Mouse (Mus musculus) CH12.LX (cell line): ENCODE measurements around the gene Ercc8. TPM values are rescaled to one million over a fixed set of nuclear protein-coding genes. Genes with fewer than 3 reads are reported as not detected.

ENCODE experiments used
- DNase-seq: peaks from one replicate; pipeline ENCODE4 v3.0.0-alpha.2; 2013; ENCODE audit errors: extremely low read depth
- H3K27ac ChIP-seq: 2 replicates; pipeline ENCODE4 v1.5.1; 2012; ENCODE audit warnings: low read depth, mild to moderate bottlenecking, control low read depth, moderate library complexity; ENCODE audit not compliant: insufficient read depth
- H3K27me3 ChIP-seq: replicated peaks from 2 replicates; pipeline ENCODE3; 2012; ENCODE audit warnings: inconsistent platforms
- H3K36me3 ChIP-seq, 2 experiments: replicated peaks in 1 of 2; 2 replicates each; pipeline versions ENCODE3 to v1.6.1; 2012; ENCODE audit warnings: inconsistent platforms in 1 of 2, low read length in 1 of 2, mild to moderate bottlenecking in 1 of 2, mixed read lengths in 1 of 2, moderate library complexity in 1 of 2; ENCODE audit not compliant: control insufficient read depth in 1 of 2, insufficient read depth in 1 of 2
- H3K4me1 ChIP-seq, 2 experiments: 2 replicates each; pipeline ENCODE4 v1.6.1; 2012; ENCODE audit warnings: inconsistent platforms in 1 of 2, moderate library complexity in 1 of 2; ENCODE audit not compliant: insufficient read depth in 2 of 2, control insufficient read depth in 1 of 2
- H3K4me2 ChIP-seq: 2 replicates; pipeline ENCODE4 v1.6.1; 2012; ENCODE audit warnings: low read depth, mild to moderate bottlenecking, control low read depth; ENCODE audit not compliant: poor library complexity, insufficient read depth, severe bottlenecking
- H3K4me3 ChIP-seq, 3 experiments: fragments of 150-350 bp in 1 of 3; sonication (generic) in 1 of 3; replicated peaks in 1 of 3; 2 replicates each; pipeline versions ENCODE3 to v1.5.1; 2011 to 2012; ENCODE audit warnings: low read depth in 2 of 3, low read length in 2 of 3, mild to moderate bottlenecking in 2 of 3, moderate library complexity in 2 of 3, control low read depth in 1 of 3, improper control_type of control experiment in 1 of 3, inconsistent platforms in 1 of 3, mixed read lengths in 1 of 3; ENCODE audit not compliant: poor library complexity in 1 of 3
- H3K79me2 ChIP-seq: replicated peaks from 2 replicates; pipeline ENCODE4 v1.6.1; 2012; ENCODE audit warnings: mild to moderate bottlenecking, moderate library complexity; ENCODE audit not compliant: control insufficient read depth, poor library complexity, insufficient read depth, severe bottlenecking; ENCODE audit errors: extremely low read depth
- H3K9ac ChIP-seq: 2 replicates; pipeline ENCODE4 v1.6.1; 2012; ENCODE audit warnings: low read depth, mild to moderate bottlenecking, control low read depth, moderate library complexity; ENCODE audit not compliant: insufficient read depth
- H3K9me3 ChIP-seq: replicated peaks from 2 replicates; pipeline ENCODE3; 2012; ENCODE audit warnings: low read length, inconsistent platforms, mixed read lengths
- BHLHE40 ChIP-seq: IDR thresholded peaks from 2 replicates; pipeline ENCODE4 v1.6.1; 2011; ENCODE audit warnings: mild to moderate bottlenecking, low read depth, low read length, improper control_type of control experiment
- CHD1 ChIP-seq: IDR thresholded peaks from 2 replicates; pipeline ENCODE4 v1.6.1; 2012; ENCODE audit warnings: low read depth, low read length, improper control_type of control experiment, inconsistent platforms
- CHD2 ChIP-seq: IDR thresholded peaks from 2 replicates; pipeline ENCODE4 v1.6.1; 2011; ENCODE audit warnings: low read length, improper control_type of control experiment
- CTCF ChIP-seq, 2 experiments: IDR thresholded peaks in 1 of 2; conservative IDR thresholded peaks in 1 of 2; 2 replicates each; pipeline ENCODE4 v1.5.1; 2011 to 2012; ENCODE audit warnings: low read depth in 2 of 2, low read length in 2 of 2, improper control_type of control experiment in 1 of 2, inconsistent platforms in 1 of 2, mild to moderate bottlenecking in 1 of 2, moderate library complexity in 1 of 2
- E2F4 ChIP-seq: IDR thresholded peaks from 2 replicates; pipeline ENCODE4 v1.6.1; 2011; ENCODE audit warnings: low read depth, low read length, improper control_type of control experiment; ENCODE audit not compliant: insufficient replicate concordance
- ELF1 ChIP-seq: IDR thresholded peaks from 2 replicates; pipeline ENCODE4 v1.6.1; 2014; ENCODE audit warnings: low read depth, mild to moderate bottlenecking, inconsistent platforms, low read length, improper control_type of control experiment
- ETS1 ChIP-seq: conservative IDR thresholded peaks from 2 replicates; pipeline ENCODE4 v1.6.1; 2012; ENCODE audit warnings: low read depth, mild to moderate bottlenecking, inconsistent platforms, low read length, improper control_type of control experiment, moderate library complexity
- HCFC1 ChIP-seq: IDR thresholded peaks from 2 replicates; pipeline ENCODE4 v1.6.1; 2012; ENCODE audit warnings: low read depth, mild to moderate bottlenecking, inconsistent platforms, low read length, improper control_type of control experiment
- IRF4 ChIP-seq: IDR thresholded peaks from 2 replicates; pipeline ENCODE4 v1.6.1; 2014; ENCODE audit warnings: low read depth, mild to moderate bottlenecking, inconsistent platforms, low read length, improper control_type of control experiment
- JUN ChIP-seq: IDR thresholded peaks from 2 replicates; pipeline ENCODE4 v1.6.1; 2011; ENCODE audit warnings: low read depth, mild to moderate bottlenecking, low read length, improper control_type of control experiment, moderate library complexity; ENCODE audit not compliant: insufficient read depth
- JUND ChIP-seq: conservative IDR thresholded peaks from 2 replicates; pipeline ENCODE4 v1.6.1; 2011; ENCODE audit warnings: low read depth, low read length, improper control_type of control experiment
- KAT2A ChIP-seq: IDR thresholded peaks from 2 replicates; pipeline ENCODE4 v1.6.1; 2012; ENCODE audit warnings: low read length, improper control_type of control experiment, inconsistent platforms; ENCODE audit not compliant: insufficient replicate concordance
- MAX ChIP-seq: IDR thresholded peaks from 2 replicates; pipeline ENCODE4 v1.6.1; 2011; ENCODE audit warnings: low read length, improper control_type of control experiment
- MAZ ChIP-seq: IDR thresholded peaks from 2 replicates; pipeline ENCODE4 v1.6.1; 2012; ENCODE audit warnings: low read depth, mild to moderate bottlenecking, inconsistent platforms, low read length, improper control_type of control experiment, moderate library complexity
- MXI1 ChIP-seq: IDR thresholded peaks from 2 replicates; pipeline ENCODE4 v1.6.1; 2011; ENCODE audit warnings: mild to moderate bottlenecking, low read depth, low read length, improper control_type of control experiment
- MYC ChIP-seq: IDR thresholded peaks from 2 replicates; pipeline ENCODE4 v1.6.1; 2011; ENCODE audit warnings: low read depth, mild to moderate bottlenecking, improper control_type of control experiment, low read length
- NELFE ChIP-seq: IDR thresholded peaks from 2 replicates; pipeline ENCODE4 v1.6.1; 2011; ENCODE audit warnings: low read depth, low read length, improper control_type of control experiment
- NRF1 ChIP-seq: IDR thresholded peaks from 2 replicates; pipeline ENCODE4 v1.6.1; 2014; ENCODE audit warnings: low read depth, mild to moderate bottlenecking, inconsistent platforms, low read length, improper control_type of control experiment, moderate library complexity
- PAX5 ChIP-seq: IDR thresholded peaks from 2 replicates; pipeline ENCODE4 v1.6.1; 2012; ENCODE audit warnings: low read length, inconsistent platforms, mixed read lengths
- POLR2A ChIP-seq: IDR thresholded peaks from 2 replicates; pipeline ENCODE4 v1.6.1; 2011; ENCODE audit warnings: low read depth, mild to moderate bottlenecking, improper control_type of control experiment, low read length
- POLR2AphosphoS2 ChIP-seq: IDR thresholded peaks from 2 replicates; pipeline ENCODE4 v1.6.1; 2011; ENCODE audit warnings: low read depth, low read length, improper control_type of control experiment
- RAD21 ChIP-seq: IDR thresholded peaks from 2 replicates; pipeline ENCODE4 v1.6.1; 2011; ENCODE audit warnings: low read depth, mild to moderate bottlenecking, low read length, improper control_type of control experiment, moderate library complexity
- RCOR1 ChIP-seq: conservative IDR thresholded peaks from 2 replicates; pipeline ENCODE4 v1.6.1; 2012; ENCODE audit warnings: low read depth, mild to moderate bottlenecking, inconsistent platforms, low read length, improper control_type of control experiment
- SIN3A ChIP-seq: IDR thresholded peaks from 2 replicates; pipeline ENCODE4 v1.6.1; 2012; ENCODE audit warnings: low read length, improper control_type of control experiment, inconsistent platforms
- SMC3 ChIP-seq: IDR thresholded peaks from 2 replicates; pipeline ENCODE4 v1.6.1; 2011; ENCODE audit warnings: low read depth, low read length, improper control_type of control experiment
- TBP ChIP-seq: conservative IDR thresholded peaks from 2 replicates; pipeline ENCODE4 v1.6.1; 2011; ENCODE audit warnings: low read depth, low read length, improper control_type of control experiment
- TCF12 ChIP-seq: IDR thresholded peaks from 2 replicates; pipeline ENCODE4 v1.6.1; 2014; ENCODE audit warnings: low read depth, mild to moderate bottlenecking, inconsistent platforms, low read length, improper control_type of control experiment
- UBTF ChIP-seq: IDR thresholded peaks from 2 replicates; pipeline ENCODE4 v1.6.1; 2012; ENCODE audit warnings: low read depth, mild to moderate bottlenecking, inconsistent platforms, low read length, improper control_type of control experiment, moderate library complexity
- USF1 ChIP-seq: IDR thresholded peaks from 2 replicates; pipeline ENCODE4 v1.6.1; 2014; ENCODE audit warnings: low read depth, mild to moderate bottlenecking, inconsistent platforms, low read length, improper control_type of control experiment
- USF2 ChIP-seq: conservative IDR thresholded peaks from 2 replicates; pipeline ENCODE4 v1.6.1; 2011; ENCODE audit warnings: low read depth, low read length, improper control_type of control experiment
- ZC3H11A ChIP-seq: IDR thresholded peaks from 2 replicates; pipeline ENCODE4 v1.6.1; 2012; ENCODE audit warnings: low read depth, mild to moderate bottlenecking, inconsistent platforms, low read length, improper control_type of control experiment
- ZKSCAN1 ChIP-seq: IDR thresholded peaks from 2 replicates; pipeline ENCODE4 v1.6.1; 2012; ENCODE audit warnings: low read depth, inconsistent platforms, low read length, improper control_type of control experiment, borderline replicate concordance
- ZMIZ1 ChIP-seq: IDR thresholded peaks from 2 replicates; pipeline ENCODE4 v1.6.1; 2012; ENCODE audit warnings: low read depth, mild to moderate bottlenecking, inconsistent platforms, low read length, improper control_type of control experiment
- dilution Hi-C: fragments of 300-500 bp; cut with MboI; formaldehyde crosslinking; loops from 2 replicates; pipeline ENCODE4 v1.14.3; 2020; ENCODE audit warnings: low sequenced_read_pairs; ENCODE audit not compliant: extremely low pct_unique_long_range_greater_than_20kb, extremely low pct_ligation_motif_present
- in situ Hi-C: fragments of 300-500 bp; cut with MboI; formaldehyde crosslinking; loops from 3 replicates; pipeline ENCODE4 v1.14.3; 2019; ENCODE audit warnings: low sequenced_read_pairs, low pct_ligation_motif_present, low pct_unique_long_range_greater_than_20kb, mixed read lengths
- polyA plus RNA-seq: library from polyadenylated mRNA; unstranded; fragments of >175 nt; gene quantifications from 2 replicates; pipeline ENCODE4 v1.2.1, GENCODE M21; 2012; ENCODE audit warnings: low read depth; ENCODE audit not compliant: insufficient read length
- total RNA-seq, 2 experiments: library from RNA; depleted of rRNA; stranded (reverse); fragments of 300-350 nt in 1 of 2; fragments of >200 nt in 1 of 2; gene quantifications; 2 replicates each; pipeline ENCODE4 v1.2.3; 2012 to 2014

The Ercc8 gene
- total and polyA plus RNA-seq, 3 experiments, result 20.0 to 29.4 (median 20.7) TPM

DNA sequence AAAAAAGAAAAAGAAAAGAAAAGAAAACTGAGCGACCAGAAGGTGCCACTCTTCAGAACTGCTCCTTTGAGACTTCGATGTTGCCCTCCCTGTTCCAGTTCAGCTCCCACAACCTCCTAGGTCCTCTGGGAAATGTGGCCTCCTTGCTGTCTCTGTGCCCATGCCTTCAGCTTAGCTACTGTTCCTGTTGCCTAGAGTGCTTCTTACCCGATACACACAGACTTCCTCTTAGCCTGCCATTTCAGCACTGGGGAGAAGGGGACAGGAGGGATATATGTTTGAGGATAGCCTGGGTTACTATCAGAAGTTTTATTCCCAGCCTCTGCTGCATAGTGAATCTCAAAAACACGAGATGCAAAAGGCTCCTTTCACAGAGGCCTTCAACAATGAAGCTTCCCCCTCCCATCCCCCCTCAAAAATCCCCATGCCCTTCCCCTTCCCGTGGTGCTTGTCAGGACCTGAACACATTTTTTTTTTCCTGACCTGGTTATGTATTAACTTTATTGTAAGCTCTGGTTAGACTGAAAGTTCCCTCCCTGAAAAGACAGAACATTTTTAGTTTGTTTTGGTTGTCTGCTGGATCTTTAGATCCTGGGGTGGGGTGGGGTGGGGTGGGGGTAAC lies 54.0 kb downstream of the Ercc8 start (continued):
- no peak for TF ChIP-seq PAX5
- 0 out of 2 replicates have a peak, but pooled peaks have one; percentile 17 for TF ChIP-seq MAZ
- 0 out of 2 replicates have a peak, but pooled peaks have one; percentile 27 for TF ChIP-seq TBP
- no peak for TF ChIP-seq RAD21
- TF ChIP-seq CTCF (conservative IDR thresholded peaks at IDR 0.05 in 1 of 2, IDR thresholded peaks at IDR 0.05 in 1 of 2; ENCODE audit: low read depth in 2 of 2, low read length in 2 of 2), result no peak
- TF ChIP-seq UBTF, result no peak
- peak; percentile 46 for TF ChIP-seq SIN3A
- 0 out of 2 replicates have a peak, but pooled peaks have one; percentile 12 for TF ChIP-seq MAX
- TF ChIP-seq JUN, result no peak
- no peak for TF ChIP-seq HCFC1
- TF ChIP-seq KAT2A, result 0 out of 2 replicates have a peak, but pooled peaks have one; percentile 41
- TF ChIP-seq USF2, result no peak
- no peak for TF ChIP-seq ZMIZ1
- peak; percentile 52 for TF ChIP-seq BHLHE40
- no peak for TF ChIP-seq ZC3H11A
- no peak for TF ChIP-seq NRF1

DNA sequence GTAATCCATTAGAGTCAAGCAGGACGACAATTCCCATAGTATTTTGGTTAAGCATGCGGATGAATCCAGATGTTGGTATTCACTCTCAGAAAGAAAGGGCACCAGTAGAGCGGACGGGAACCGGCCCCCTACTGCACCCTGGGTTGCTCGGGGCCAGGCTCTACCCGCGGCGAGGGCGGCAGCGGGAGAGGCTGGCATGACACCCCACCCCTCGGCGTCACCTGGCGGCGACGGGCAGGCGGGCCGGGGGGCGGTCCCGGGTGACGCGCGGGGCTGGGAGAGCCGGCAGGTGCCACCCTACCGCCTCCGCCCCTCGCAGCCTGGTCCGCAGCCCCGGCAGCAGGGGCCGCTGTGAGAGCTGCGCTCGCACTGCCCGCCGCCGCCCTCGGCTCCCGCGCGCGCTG lies 55.6 kb downstream of the Ercc8 start, which contains the start of gene Elovl7:
Elovl7 (plus strand) TSS at position 324 of the 404 bp plus-strand sequence.
- Histone ChIP-seq H3K9ac (peak within 1 kb of the TSS; percentile 82), H3K79me2 (peaks cover 5% of the 10 kb centered on the region), H3K36me3 (no peaks in the 10 kb centered on the region), H3K9me3 (no peaks in the 10 kb centered on the region), H3K4me2 (peak within 1 kb of the TSS; percentile 97), H3K27me3 (no peaks in the 10 kb centered on the region), H3K27ac (peak within 1 kb of the TSS; percentile 97), H3K4me3 (peak within 1 kb of the TSS; percentile 75 to 89 (median 81)), H3K4me1 (peaks cover 13 to 41% of the 10 kb centered on the region in 2 experiments)
- dilution Hi-C loops (no loop called here), in situ Hi-C loops (loop anchor here (5.0 kb wide), 1 partner anchor 103 kb away; the partner anchor contains the start of gene Depdc1b)
- peak; percentile 84 for DNase-seq
- peak; percentile 84 for TF ChIP-seq MXI1
- no peak for TF ChIP-seq JUN
- no peak for TF ChIP-seq ZC3H11A
- TF ChIP-seq CTCF (conservative IDR thresholded peaks at IDR 0.05 in 1 of 2, IDR thresholded peaks at IDR 0.05 in 1 of 2; ENCODE audit: low read depth in 2 of 2, low read length in 2 of 2), result peak in 1 of 2 experiments; percentile 60; a peak in 2 of 4 replicates
- TF ChIP-seq IRF4, result peak; percentile 65
- no peak for TF ChIP-seq ZKSCAN1
- TF ChIP-seq JUND, result no peak
- TF ChIP-seq POLR2AphosphoS2, result peak; percentile 85
- TF ChIP-seq USF2, result no peak
- TF ChIP-seq NELFE, result peak; percentile 93
- no peak; the same call in 1 of the 2 replicates for TF ChIP-seq ETS1
- peak; percentile 38 for TF ChIP-seq SMC3
- TF ChIP-seq HCFC1, result peak; percentile 58
- TF ChIP-seq BHLHE40, result peak; percentile 52
- TF ChIP-seq ZMIZ1, result peak; percentile 90
- TF ChIP-seq MAX, result no peak
- no peak for TF ChIP-seq PAX5
- TF ChIP-seq NRF1, result peak; percentile 42; the same call in 1 of the 2 replicates
- TF ChIP-seq E2F4, result no peak
- peak; percentile 68; the same call in 1 of the 2 replicates for TF ChIP-seq MAZ
- TF ChIP-seq TCF12, result peak; percentile 90
- 0 out of 2 replicates have a peak, but pooled peaks have one; percentile 45 for TF ChIP-seq TBP
- peak; percentile 24 for TF ChIP-seq RAD21
- peak; percentile 88 for TF ChIP-seq POLR2A
- TF ChIP-seq USF1, result no peak
- peak; percentile 72 for TF ChIP-seq SIN3A
- TF ChIP-seq RCOR1, result 0 out of 2 replicates have a peak, but pooled peaks have one; percentile 26
- TF ChIP-seq MYC, result 0 out of 2 replicates have a peak, but pooled peaks have one; percentile 8
- no peak for TF ChIP-seq CHD1
- no peak for TF ChIP-seq CHD2
- TF ChIP-seq ELF1, result peak; percentile 56
- 0 out of 2 replicates have a peak, but pooled peaks have one; percentile 59 for TF ChIP-seq KAT2A
